Mouse (Mus musculus) liver, adult 2 months (tissue): Measurements from ENCODE around the gene Gng7.

Experiments used
- CTCF ChIP-seq: fragments of 200-500 bp; IDR thresholded peaks from 2 replicates; pipeline ENCODE4 v1.5.1; 2011; ENCODE audit warnings: low read depth, low read length, control low read depth
- POLR2A ChIP-seq: fragments of 200-500 bp; IDR thresholded peaks from 2 replicates; pipeline ENCODE4 v1.6.1; 2011; ENCODE audit warnings: low read length, control low read depth; ENCODE audit not compliant: insufficient read depth; ENCODE audit errors: extremely low read depth

- TF ChIP-seq POLR2A (no peak), CTCF (no peak)
These were observed 12.6 kb upstream of the Gng7 start for GRCm38 (mm10) chr10:81027331-81027730.
